Mouse (Mus musculus) MEL-GATA-1-ER (cell line): ENCODE data around the gene Agfg2.

Source experiments
- DNase-seq: peaks from one replicate; pipeline ENCODE4 v3.0.0-alpha.2; 2012; ENCODE audit warnings: low read depth; ENCODE audit errors: extremely low read depth

The Agfg2 gene

GRCm38 (mm10) chr5:137683388-137684293 is 885 bp downstream of the Agfg2 start:
- DNase-seq: peak; percentile 73

GRCm38 (mm10) chr5:137682526-137682925 is 2.0 kb downstream of the Agfg2 start:
- DNase-seq: no peak

DNA sequence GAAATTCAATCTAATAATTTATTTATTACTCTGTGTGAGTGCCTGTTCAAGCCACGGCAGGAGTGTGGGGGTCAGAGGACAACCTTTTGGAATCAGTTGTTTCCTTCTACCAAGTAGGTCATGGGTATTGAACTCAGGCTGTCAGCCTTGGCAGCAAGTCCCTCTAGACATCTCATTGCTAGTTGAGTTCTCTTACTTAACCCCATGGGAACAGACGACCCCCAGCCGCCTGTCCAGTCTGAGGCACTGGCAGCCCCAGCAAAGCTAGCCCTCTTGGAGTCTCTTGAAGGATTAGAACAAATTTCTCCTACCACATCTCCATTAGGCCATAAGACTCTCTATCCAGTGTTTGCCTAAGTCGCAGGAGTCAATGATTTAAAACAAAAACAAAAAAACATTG is 4.8 kb downstream of the Agfg2 start:
- DNase-seq: no peak

DNA sequence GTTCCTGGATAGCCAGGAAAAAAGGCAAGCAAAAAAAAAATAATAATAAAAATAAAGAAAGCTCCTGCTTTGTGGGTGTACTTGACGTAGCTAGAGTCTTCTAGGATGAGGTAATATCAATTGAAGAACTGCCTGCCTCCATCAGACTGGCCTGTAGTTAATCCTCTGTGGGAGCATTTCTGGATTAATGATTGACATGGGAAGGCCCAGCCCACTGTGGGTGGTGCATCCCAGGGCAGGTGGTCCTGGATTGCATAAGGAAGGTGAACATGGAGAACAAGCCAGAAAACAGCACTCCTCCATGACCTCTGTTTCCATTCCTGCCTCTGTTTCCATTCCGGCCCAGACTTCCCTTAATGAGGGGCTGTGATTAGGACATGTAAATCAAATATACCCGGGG is 5.8 kb downstream of the Agfg2 start:
- DNase-seq: no peak

DNA sequence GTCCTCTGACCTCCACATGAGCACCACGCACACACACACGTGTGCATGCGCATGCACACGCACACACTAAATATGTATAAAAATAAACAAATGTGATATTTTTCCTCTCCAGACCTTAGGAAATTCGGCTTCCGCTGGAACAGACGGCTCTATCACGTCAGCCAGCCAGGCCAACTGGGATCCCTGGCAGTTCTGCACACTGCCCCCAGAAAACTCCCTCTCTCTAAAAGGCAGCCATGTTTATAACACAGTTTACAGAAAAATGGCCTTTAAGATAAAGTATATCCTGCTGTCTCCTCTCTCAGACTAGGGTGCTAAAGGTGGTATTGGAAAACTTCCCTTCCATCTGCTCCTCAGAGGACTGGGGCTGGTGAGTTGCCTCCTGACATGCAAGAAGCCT is 6.7 kb downstream of the Agfg2 start:
- no peak for DNase-seq

- no peak for DNase-seq
Measured at GRCm38 (mm10) chr5:137674786-137675185, 9.7 kb downstream of the Agfg2 start.

DNA sequence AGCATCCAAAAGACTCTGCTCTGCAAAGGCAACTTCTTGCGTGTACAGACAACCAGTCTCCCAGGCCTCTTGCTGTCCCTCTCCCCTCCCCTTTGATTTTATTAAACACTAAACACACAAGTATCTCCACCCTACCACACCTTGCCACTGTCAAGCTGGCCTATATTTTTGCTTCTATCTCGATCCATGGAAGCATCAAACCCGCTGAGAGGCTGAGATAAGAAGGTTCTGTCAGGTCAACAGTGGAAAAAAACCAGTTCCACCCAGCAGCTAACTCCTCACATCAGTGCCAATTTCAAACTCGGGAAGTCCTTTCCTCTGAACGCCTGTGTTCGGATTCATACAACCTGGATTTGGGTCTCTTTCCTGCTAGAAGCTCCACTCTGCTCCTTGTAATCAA is 11.5 kb downstream of the Agfg2 start:
- DNase-seq: peak; percentile 19

GRCm38 (mm10) chr5:137672361-137672760 is 12.2 kb downstream of the Agfg2 start:
- DNase-seq: no peak

- DNase-seq: no peak
Measured at GRCm38 (mm10) chr5:137671443-137672240, 12.9 kb downstream of the Agfg2 start.

GRCm38 (mm10) chr5:137670240-137670639 is 14.3 kb downstream of the Agfg2 start:
- no peak for DNase-seq

DNA sequence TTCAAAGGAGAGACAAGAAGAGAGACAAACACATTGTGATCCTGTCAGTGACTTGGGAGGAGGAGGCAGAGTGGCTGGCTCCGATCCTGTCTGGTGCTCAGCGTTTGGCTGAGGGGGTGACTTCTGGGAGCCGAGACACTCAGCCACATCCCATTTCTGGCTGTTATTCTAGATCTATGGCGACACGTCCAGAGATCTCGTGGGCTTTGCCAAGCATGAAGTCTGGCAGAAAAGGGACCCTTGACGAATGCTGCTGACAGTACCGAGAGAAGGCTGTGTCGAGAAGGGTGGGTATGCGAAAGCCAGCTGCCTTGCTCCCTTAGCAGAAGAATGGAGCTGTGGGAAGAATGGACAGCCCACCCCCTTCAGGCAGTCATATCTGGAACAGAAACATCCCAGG is 15.6 kb downstream of the Agfg2 start:
- no peak for DNase-seq

- DNase-seq: no peak
Measured at GRCm38 (mm10) chr5:137663057-137663456, 21.5 kb downstream of the Agfg2 start.

DNA sequence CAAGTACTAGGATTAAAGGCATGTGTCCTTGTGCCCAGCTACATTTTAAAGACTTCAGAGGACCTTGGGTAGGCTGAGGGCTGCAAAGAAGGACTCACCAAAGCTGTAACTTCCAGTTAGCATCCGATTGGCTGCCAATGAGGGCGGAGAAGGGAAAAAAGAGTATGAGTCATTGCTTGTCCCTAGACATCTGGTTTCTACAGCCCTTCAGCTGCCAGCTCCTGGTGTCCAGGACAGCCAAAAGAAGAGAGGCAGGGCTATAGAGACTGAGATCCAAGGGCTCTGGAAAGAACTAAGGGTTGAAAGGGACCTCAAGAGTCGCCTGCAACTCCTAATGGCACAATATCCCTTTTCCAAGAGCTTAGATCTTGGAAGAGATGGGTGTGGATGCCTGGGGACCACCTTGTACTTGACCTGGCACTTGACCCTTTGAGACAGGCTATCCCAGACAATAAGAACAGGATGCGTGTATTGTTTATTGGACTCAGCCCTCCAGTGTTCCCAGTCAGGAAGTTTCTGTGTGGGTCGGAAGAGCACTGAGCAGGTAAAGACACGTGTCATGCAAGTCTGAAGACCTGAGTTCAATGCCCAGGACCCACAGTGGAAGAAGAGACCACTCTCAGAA is 24.4 kb downstream of the Agfg2 start:
- DNase-seq: no peak

DNA sequence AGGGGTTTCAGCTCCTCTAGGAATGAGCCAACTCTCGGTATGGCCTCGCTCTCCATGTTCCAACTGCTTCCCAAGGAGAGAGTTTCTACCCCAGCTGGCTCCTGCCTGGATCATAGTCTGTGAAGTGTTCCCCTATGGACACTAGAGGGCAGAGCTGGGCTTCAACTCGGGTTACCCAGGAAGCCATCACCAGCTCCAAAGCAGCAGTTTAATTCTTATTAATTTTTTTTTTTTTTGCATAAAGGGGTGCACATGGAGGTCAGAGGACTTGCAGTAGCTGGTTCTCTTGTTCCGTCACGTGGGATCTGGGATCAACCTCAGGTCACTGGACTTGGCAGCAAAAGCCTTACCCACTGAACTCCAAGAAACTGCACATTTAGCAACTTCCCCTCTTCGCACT is 27.5 kb downstream of the Agfg2 start:
- no peak for DNase-seq

GRCm38 (mm10) chr5:137654746-137655145 is 29.8 kb downstream of the Agfg2 start:
- DNase-seq: no peak

DNA sequence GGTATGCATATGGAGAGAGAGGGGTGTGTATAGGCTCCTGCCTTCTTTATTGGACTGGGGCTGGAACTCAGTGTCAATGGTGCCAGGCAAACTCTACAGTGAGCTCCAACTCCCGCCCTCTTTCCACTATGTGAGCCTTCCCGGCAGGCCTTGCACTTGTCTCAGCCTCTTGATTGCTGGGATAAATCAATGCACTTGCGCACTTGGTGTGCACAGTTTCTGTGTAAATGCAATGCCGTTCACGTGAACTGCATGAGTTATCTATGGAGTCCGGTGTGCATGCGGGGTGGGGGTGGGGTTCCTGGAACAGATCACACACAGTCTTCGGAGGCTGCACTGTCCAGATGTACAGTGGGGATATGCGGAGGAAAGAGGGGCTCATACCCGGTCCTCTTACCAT is 31.2 kb downstream of the Agfg2 start:
- DNase-seq: no peak

DNA sequence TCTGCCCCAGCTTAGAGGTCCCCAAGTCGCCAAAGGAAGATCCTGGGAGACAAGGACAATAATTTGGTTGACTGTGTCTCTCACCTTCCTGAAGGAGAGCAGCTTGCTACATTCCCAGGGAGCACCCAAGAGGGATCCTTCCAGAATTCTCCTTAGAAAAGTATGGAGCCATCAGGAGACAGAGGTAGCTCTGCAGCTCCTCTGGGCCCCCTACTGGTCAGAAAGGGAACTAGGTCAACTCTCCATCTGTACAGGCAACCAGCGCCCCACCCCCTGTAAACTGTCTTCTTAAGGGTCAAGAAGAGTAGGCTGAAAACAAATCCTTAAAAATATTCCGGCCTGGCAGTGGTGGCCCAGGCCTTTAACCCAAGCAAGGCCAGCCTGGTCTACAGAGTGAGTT is 32.1 kb downstream of the Agfg2 start:
- DNase-seq: no peak

DNA sequence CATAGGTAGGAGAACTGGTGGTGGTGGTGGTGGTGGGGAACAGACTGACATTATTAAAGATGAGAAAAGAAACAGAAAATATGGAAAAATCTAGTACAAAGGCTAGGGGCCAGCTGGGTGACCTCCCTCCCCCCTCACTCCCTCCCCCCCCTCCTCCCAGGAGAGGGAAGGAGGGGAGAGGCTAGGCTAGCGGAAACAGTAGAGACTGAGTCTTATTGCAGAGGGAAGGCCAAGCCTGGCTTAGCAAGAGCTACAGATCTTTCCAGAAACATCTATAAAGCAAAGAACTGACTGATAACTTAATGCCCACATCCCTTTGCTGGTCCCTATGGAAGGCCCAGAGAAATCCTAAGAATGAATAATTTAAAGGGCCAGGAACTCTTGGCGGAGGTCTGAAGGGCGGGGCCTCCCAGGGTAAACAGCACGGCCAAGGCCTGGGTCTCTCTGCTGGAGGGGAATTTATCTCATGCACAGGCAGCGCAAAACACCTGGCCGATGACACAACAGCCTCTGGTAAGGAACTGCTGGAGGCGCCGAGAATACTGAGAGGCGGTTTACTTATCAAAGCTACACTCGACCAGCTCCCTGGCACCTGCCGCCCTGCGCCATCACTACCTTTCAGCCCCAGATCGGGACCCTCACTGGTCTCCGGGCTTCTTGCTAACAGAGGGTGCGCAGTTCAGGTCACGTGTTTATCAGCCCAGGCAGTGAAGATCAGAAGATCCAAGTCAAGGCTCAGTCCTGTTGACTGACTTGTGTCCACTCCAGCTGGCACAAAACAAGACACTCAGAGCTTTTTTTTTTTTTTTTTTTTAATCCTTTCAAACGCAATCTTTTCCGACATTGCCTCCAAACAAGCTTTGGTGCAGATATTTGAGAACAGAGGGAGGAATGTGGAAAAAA is 34.6 kb downstream of the Agfg2 start:
- DNase-seq: no peak

- DNase-seq: no peak
Measured at GRCm38 (mm10) chr5:137649251-137649650, 35.3 kb downstream of the Agfg2 start.

DNA sequence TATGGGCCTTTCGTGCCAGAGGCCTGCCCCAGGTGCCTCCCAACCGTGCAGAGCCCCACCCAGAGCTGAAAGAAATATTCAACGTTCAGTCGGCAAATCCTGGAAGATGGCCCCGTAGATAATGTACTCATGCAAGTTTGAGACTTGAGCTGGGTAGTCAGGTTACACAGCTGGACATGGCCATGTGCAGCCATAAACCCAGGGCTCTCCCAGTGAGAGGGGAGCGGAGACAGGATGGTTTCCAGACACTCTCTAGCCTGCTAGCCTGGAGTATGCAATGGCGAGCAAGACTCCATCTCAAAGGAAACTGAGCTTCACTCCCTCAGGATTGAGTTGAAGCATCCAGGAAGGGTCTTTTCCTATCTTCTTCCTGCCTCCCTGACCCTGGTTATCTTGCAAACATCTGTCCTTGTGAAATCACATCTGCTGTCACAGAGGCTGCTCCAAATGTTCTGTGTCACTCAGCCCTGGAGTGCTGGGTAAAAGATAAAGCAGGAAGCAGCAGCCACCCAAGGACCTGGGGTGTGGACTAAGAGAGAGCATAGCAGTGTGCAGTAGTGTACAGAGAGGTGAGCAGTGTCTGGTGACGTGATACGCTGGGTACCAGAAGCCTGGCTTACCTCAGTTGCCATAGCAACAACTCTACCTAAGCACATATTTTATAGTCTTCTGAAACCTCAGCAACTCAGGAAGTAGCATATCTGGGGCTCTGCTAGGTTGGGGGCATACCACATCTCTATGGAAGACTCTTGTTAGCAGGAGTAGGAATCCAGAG is 36.5 kb downstream of the Agfg2 start:
- no peak for DNase-seq
